Mouse (Mus musculus) embryonic facial prominence, embryonic 15.5 days (tissue): ENCODE measurements around the gene Kri1. TPM values are rescaled to one million over a fixed set of nuclear protein-coding genes. Genes with fewer than 3 reads are reported as not detected.
"Not testable (repeated sequence)": the region's sequence is repeated elsewhere in the genome, so short reads cannot be mapped to it uniquely, and the experiment has no call there.

ENCODE experiments used
- ATAC-seq: fragments of 200-750 bp; cut with Nextera tagmentation; 2 replicates; pipeline ENCODE4 v1.8.0; 2017; ENCODE audit warnings: low read depth, moderate TSS enrichment; ENCODE audit not compliant: insufficient number of reproducible peaks, low FRiP score, low TSS enrichment
- H3K27ac ChIP-seq: fragments of 300-500 bp; sonication (generic); replicated peaks from 2 replicates; pipeline ENCODE4 v1.5.1; 2015; ENCODE audit warnings: mild to moderate bottlenecking, inconsistent platforms
- H3K27me3 ChIP-seq: fragments of 300-500 bp; sonication (generic); 2 replicates; pipeline ENCODE4 v1.6.1; 2015; ENCODE audit warnings: inconsistent platforms
- H3K36me3 ChIP-seq: fragments of 300-500 bp; sonication (generic); 2 replicates; pipeline ENCODE4 v1.6.1; 2015; ENCODE audit warnings: mild to moderate bottlenecking, inconsistent platforms
- H3K4me1 ChIP-seq: fragments of 300-500 bp; sonication (generic); 2 replicates; pipeline ENCODE4 v1.6.1; 2015; ENCODE audit warnings: inconsistent platforms
- H3K4me2 ChIP-seq: fragments of 300-500 bp; sonication (generic); replicated peaks from 2 replicates; pipeline ENCODE4 v1.6.1; 2015; ENCODE audit warnings: mild to moderate bottlenecking, inconsistent platforms
- H3K4me3 ChIP-seq: fragments of 300-500 bp; sonication (generic); replicated peaks from 2 replicates; pipeline ENCODE4 v1.5.1; 2015; ENCODE audit warnings: mild to moderate bottlenecking, inconsistent platforms
- H3K9ac ChIP-seq: fragments of 300-500 bp; sonication (generic); 2 replicates; pipeline ENCODE4 v1.6.1; 2015; ENCODE audit warnings: inconsistent platforms
- H3K9me3 ChIP-seq: fragments of 300-500 bp; sonication (generic); replicated peaks from 2 replicates; pipeline ENCODE4 v1.6.1; 2016; ENCODE audit warnings: inconsistent platforms
- WGBS: fragments of 180-500 bp; shearing (Covaris S2); methylation state at CpG from one replicate; pipeline ENCODE4 v1.1.7; 2015; 5-methylcytosine and 5-hydroxymethylcytosine counted together
- polyA plus RNA-seq: library from polyadenylated mRNA; unstranded; fragments of >200 nt; fragmentation: Nextera tagmentation; extraction: Ambion mirVana; gene quantifications from 2 replicates; pipeline ENCODE4 v1.2.1, GENCODE M21; 2015

The Kri1 gene
- polyA plus RNA-seq, 1 experiment from 2014 or later, result 18.2 TPM

- no peak overlapping the region for H3K4me3 ChIP-seq
- no peak overlapping the region for H3K27ac ChIP-seq
- H3K9me3 ChIP-seq, result no peaks in the 10 kb centered on the region
- H3K4me2 ChIP-seq, result no peak overlapping the region
- no peaks in the 10 kb centered on the region for H3K27me3 ChIP-seq
- H3K9ac ChIP-seq, result no peak overlapping the region
- WGBS, result 83% methylated on average over 8 of the region's 8 CpGs
- H3K36me3 ChIP-seq, result peaks cover 97% of the 10 kb centered on the region
- no peaks in the 10 kb centered on the region for H3K4me1 ChIP-seq
- no peak for ATAC-seq
These were observed 14.7 kb downstream of the Kri1 start for GRCm38 (mm10) chr9:21273094-21273493.

- Histone ChIP-seq H3K4me3 (no peak overlapping the region), H3K9ac (no peak overlapping the region), H3K27ac (no peak overlapping the region), H3K36me3 (peaks cover 92% of the 10 kb centered on the region), H3K4me1 (no peaks in the 10 kb centered on the region), H3K4me2 (no peak overlapping the region), H3K27me3 (no peaks in the 10 kb centered on the region), H3K9me3 (no peaks in the 10 kb centered on the region)
- ATAC-seq, result no peak
- WGBS, result 89% methylated on average over 9 of the region's 9 CpGs
These were observed 15.4 kb downstream of the Kri1 start for GRCm38 (mm10) chr9:21272391-21272790.

GRCm38 (mm10) chr9:21269590-21269989 lies 18.2 kb downstream of the Kri1 start:
- not testable (repeated sequence) for H3K27me3 ChIP-seq, H3K9ac ChIP-seq, H3K4me3 ChIP-seq, H3K27ac ChIP-seq, H3K4me2 ChIP-seq, ATAC-seq, H3K9me3 ChIP-seq
- H3K4me1 ChIP-seq, result peaks cover 19% of the 10 kb centered on the region
- H3K36me3 ChIP-seq, result peaks cover 64% of the 10 kb centered on the region
- WGBS, result 60% methylated on average over 5 of the region's 5 CpGs

- ATAC-seq, result no peak
- WGBS, result 94% methylated on average over 16 of the region's 16 CpGs
These were observed 19.5 kb downstream of the Kri1 start for GRCm38 (mm10) chr9:21268305-21268704.

GRCm38 (mm10) chr9:21266889-21267288 lies 20.9 kb downstream of the Kri1 start:
- H3K4me2 ChIP-seq, result 0 out of 2 replicates have a peak overlapping the region, but pooled peaks have one; percentile 76
- 90% methylated on average over 5 of the region's 5 CpGs for WGBS

More at GRCm38 (mm10) chr9:21268305-21268704, 19.5 kb downstream of the Kri1 start:
- H3K27ac ChIP-seq, result no peak overlapping the region
- H3K4me2 ChIP-seq, result no peak overlapping the region
- peaks cover 24% of the 10 kb centered on the region for H3K4me1 ChIP-seq
- no peaks in the 10 kb centered on the region for H3K9me3 ChIP-seq
- H3K9ac ChIP-seq, result no peak overlapping the region
- no peak overlapping the region for H3K4me3 ChIP-seq
- peaks cover 52% of the 10 kb centered on the region for H3K36me3 ChIP-seq
- no peaks in the 10 kb centered on the region for H3K27me3 ChIP-seq

GRCm38 (mm10) chr9:21265611-21266010 lies 22.2 kb downstream of the Kri1 start:
- H3K27ac ChIP-seq, result peak overlapping the region; percentile 89
- H3K9me3 ChIP-seq, result no peaks in the 10 kb centered on the region
- H3K4me3 ChIP-seq, result peak overlapping the region; percentile 87
- peak overlapping the region; percentile 76 for H3K4me2 ChIP-seq
- H3K36me3 ChIP-seq, result peaks cover 25% of the 10 kb centered on the region
- peaks cover 24% of the 10 kb centered on the region for H3K4me1 ChIP-seq
- H3K27me3 ChIP-seq, result no peaks in the 10 kb centered on the region
- 4% methylated on average over 11 of the region's 11 CpGs for WGBS
- peak overlapping the region; percentile 88 for H3K9ac ChIP-seq
- 0 out of 2 replicates have a peak, but pooled peaks have one; percentile 9 for ATAC-seq

More at GRCm38 (mm10) chr9:21266889-21267288, 20.9 kb downstream of the Kri1 start:
- Histone ChIP-seq H3K4me1 (peaks cover 24% of the 10 kb centered on the region), H3K4me3 (peak overlapping the region; percentile 87; the same call in 1 of the 2 replicates), H3K27ac (no peak overlapping the region), H3K36me3 (peaks cover 38% of the 10 kb centered on the region), H3K27me3 (no peaks in the 10 kb centered on the region), H3K9me3 (no peaks in the 10 kb centered on the region), H3K9ac (no peak overlapping the region)
- no peak for ATAC-seq

GRCm38 (mm10) chr9:21265000-21265561 lies 22.7 kb downstream of the Kri1 start, which contains the start of gene Atg4d:
Gene Atg4d (plus strand): TSS chr9:21265293.
- under 1% methylated on average over 48 of the region's 49 CpGs for WGBS
- peak within 1 kb of the TSS; percentile 87 for H3K4me3 ChIP-seq
- peak within 1 kb of the TSS; percentile 76 for H3K4me2 ChIP-seq

GRCm38 (mm10) chr9:21264272-21264999 lies 23.3 kb downstream of the Kri1 start:
- whole genome bisulfite sequencing, result 13% methylated on average over 17 of the region's 17 CpGs
- peak overlapping the region; percentile 76 for H3K4me2 ChIP-seq
- H3K9me3 ChIP-seq, result no peaks in the 10 kb centered on the region
- H3K27me3 ChIP-seq, result no peaks in the 10 kb centered on the region
- peaks cover 15% of the 10 kb centered on the region for H3K36me3 ChIP-seq
- H3K9ac ChIP-seq, result peak overlapping the region; percentile 88; the same call in 1 of the 2 replicates
- H3K4me3 ChIP-seq, result peak overlapping the region; percentile 87
- H3K27ac ChIP-seq, result peak overlapping the region; percentile 89
- H3K4me1 ChIP-seq, result peaks cover 24% of the 10 kb centered on the region
- ATAC-seq, result peak; percentile 53

More at GRCm38 (mm10) chr9:21265000-21265561, 22.7 kb downstream of the Kri1 start, which contains the start of gene Atg4d:
- Histone ChIP-seq H3K9me3 (no peaks in the 10 kb centered on the region), H3K9ac (peak within 1 kb of the TSS; percentile 88), H3K27ac (peak within 1 kb of the TSS; percentile 89), H3K27me3 (no peaks in the 10 kb centered on the region), H3K4me1 (peaks cover 24% of the 10 kb centered on the region), H3K36me3 (peaks cover 19% of the 10 kb centered on the region)
- ATAC-seq, result peak; percentile 96

GRCm38 (mm10) chr9:21261831-21262230 lies 25.9 kb downstream of the Kri1 start:
- peaks cover 21% of the 10 kb centered on the region for H3K4me1 ChIP-seq
- no peak for ATAC-seq
- no peak overlapping the region for H3K27ac ChIP-seq
- no peaks in the 10 kb centered on the region for H3K27me3 ChIP-seq
- H3K4me2 ChIP-seq, result no peak overlapping the region
- no peak overlapping the region for H3K9ac ChIP-seq
- H3K9me3 ChIP-seq, result no peaks in the 10 kb centered on the region
- WGBS, result 44% methylated on average over 2 of the region's 2 CpGs
- no peaks in the 10 kb centered on the region for H3K36me3 ChIP-seq
- no peak overlapping the region for H3K4me3 ChIP-seq

- 61% methylated on average over 6 of the region's 6 CpGs for WGBS
- Histone ChIP-seq H3K4me3 (no peak overlapping the region), H3K9me3 (no peaks in the 10 kb centered on the region), H3K27me3 (no peaks in the 10 kb centered on the region), H3K4me2 (no peak overlapping the region), H3K4me1 (peaks cover 9% of the 10 kb centered on the region), H3K9ac (no peak overlapping the region), H3K27ac (no peak overlapping the region), H3K36me3 (no peaks in the 10 kb centered on the region)
- ATAC-seq, result no peak
These were observed 27.2 kb downstream of the Kri1 start for GRCm38 (mm10) chr9:21260491-21261040.

- H3K36me3 ChIP-seq, ATAC-seq, H3K9me3 ChIP-seq, H3K27me3 ChIP-seq, H3K4me2 ChIP-seq, H3K27ac ChIP-seq, H3K4me1 ChIP-seq, H3K4me3 ChIP-seq, H3K9ac ChIP-seq: not testable (repeated sequence)
- WGBS, result 83% methylated on average over 4 of the region's 4 CpGs
These were observed 31.4 kb downstream of the Kri1 start for GRCm38 (mm10) chr9:21256349-21256748.
